Mouse (Mus musculus) limb, embryonic 11.5 days (tissue): ENCODE data around the gene Cyb5b. TPM values are rescaled to one million over a fixed set of nuclear protein-coding genes. Genes with fewer than 3 reads are reported as not detected.

Source experiments
- ATAC-seq: fragments of 200-750 bp; cut with Nextera tagmentation; 2 replicates; pipeline ENCODE4 v1.8.0; 2017; ENCODE audit warnings: low read depth; ENCODE audit not compliant: insufficient number of reproducible peaks, low FRiP score, low TSS enrichment
- DNase-seq: peaks from one replicate; pipeline ENCODE4 v3.0.0-alpha.2; 2015; ENCODE audit warnings: low spot score
- H3K27ac ChIP-seq: fragments of 300-500 bp; sonication (generic); replicated peaks from 2 replicates; pipeline ENCODE4 v1.5.1; 2014; ENCODE audit warnings: low read depth, mild to moderate bottlenecking, low read length
- H3K27me3 ChIP-seq: fragments of 300-500 bp; sonication (generic); 2 replicates; pipeline ENCODE4 v1.6.1; 2014; ENCODE audit warnings: mild to moderate bottlenecking, low read length, mixed read lengths; ENCODE audit not compliant: control insufficient read depth, insufficient read depth
- H3K36me3 ChIP-seq: fragments of 300-500 bp; sonication (generic); 2 replicates; pipeline ENCODE4 v1.6.1; 2014; ENCODE audit warnings: mild to moderate bottlenecking, low read length, moderate library complexity, mixed read lengths; ENCODE audit not compliant: control insufficient read depth, insufficient read depth
- H3K4me1 ChIP-seq: fragments of 300-500 bp; sonication (generic); 2 replicates; pipeline ENCODE4 v1.6.1; 2014; ENCODE audit warnings: low read length, mixed read lengths; ENCODE audit not compliant: control insufficient read depth, insufficient read depth
- H3K4me2 ChIP-seq: fragments of 300-500 bp; sonication (generic); 2 replicates; pipeline ENCODE4 v1.6.1; 2014; ENCODE audit warnings: low read depth, mild to moderate bottlenecking, moderate library complexity; ENCODE audit not compliant: severe bottlenecking
- H3K4me3 ChIP-seq: fragments of 300-500 bp; sonication (generic); 2 replicates; pipeline ENCODE4 v1.5.1; 2014; ENCODE audit warnings: low read depth, low read length
- H3K9ac ChIP-seq: fragments of 300-500 bp; sonication (generic); 2 replicates; pipeline ENCODE4 v1.6.1; 2014; ENCODE audit warnings: mild to moderate bottlenecking, low read length
- H3K9me3 ChIP-seq: fragments of 300-500 bp; sonication (generic); 2 replicates; pipeline ENCODE4 v1.6.1; 2016; ENCODE audit warnings: low read length; ENCODE audit not compliant: control insufficient read depth
- WGBS: fragments of 180-500 bp; shearing (Covaris S2); extraction: QIAGEN DNeasy Blood & Tissue Kit; methylation state at CpG from one replicate; pipeline ENCODE4 v1.1.7; 2014; 5-methylcytosine and 5-hydroxymethylcytosine counted together
- polyA plus RNA-seq: library from polyadenylated mRNA; unstranded; fragments of >200 nt; fragmentation: Nextera tagmentation; extraction: Ambion mirVana; gene quantifications from 2 replicates; pipeline ENCODE4 v1.2.1, GENCODE M21; 2014

Cyb5b gene
- polyA plus RNA-seq, 1 experiment from 2014 or later: 116 TPM

- Histone ChIP-seq H3K27ac (0 out of 2 replicates have a peak overlapping the region, but pooled peaks have one; percentile 8), H3K9me3 (no peaks in the 10 kb centered on the region), H3K4me1 (peaks cover 3% of the 10 kb centered on the region; the same call in 1 of the 2 replicates), H3K27me3 (no peaks in the 10 kb centered on the region), H3K9ac (no peak overlapping the region), H3K4me3 (no peak overlapping the region), H3K36me3 (no peaks in the 10 kb centered on the region), H3K4me2 (no peak overlapping the region)
- 41% methylated on average over 4 of the region's 4 CpGs for WGBS
- DNase-seq (no peak), ATAC-seq (no peak)
Measured at GRCm38 (mm10) chr8:107113209-107113608, 37.2 kb upstream of the Cyb5b start.

GRCm38 (mm10) chr8:107114150-107115007 is 36.1 kb upstream of the Cyb5b start:
- no peaks in the 10 kb centered on the region for H3K27me3 ChIP-seq
- no peak for DNase-seq
- no peak overlapping the region for H3K4me3 ChIP-seq
- H3K9ac ChIP-seq: no peak overlapping the region
- no peak overlapping the region for H3K4me2 ChIP-seq
- WGBS: 44% methylated on average over 19 of the region's 19 CpGs
- no peak overlapping the region; the same call in 1 of the 2 replicates for H3K27ac ChIP-seq
- H3K9me3 ChIP-seq: no peaks in the 10 kb centered on the region
- ATAC-seq: no peak
- H3K36me3 ChIP-seq: no peaks in the 10 kb centered on the region
- peaks cover 6% of the 10 kb centered on the region; the same call in 1 of the 2 replicates for H3K4me1 ChIP-seq

GRCm38 (mm10) chr8:107115008-107115320 is 35.5 kb upstream of the Cyb5b start:
- Histone ChIP-seq H3K36me3 (no peaks in the 10 kb centered on the region), H3K4me3 (no peak overlapping the region), H3K4me2 (no peak overlapping the region), H3K9me3 (no peaks in the 10 kb centered on the region), H3K27ac (no peak overlapping the region), H3K27me3 (no peaks in the 10 kb centered on the region), H3K4me1 (peaks cover 6% of the 10 kb centered on the region; the same call in 1 of the 2 replicates), H3K9ac (no peak overlapping the region)
- DNase-seq: no peak
- no peak for ATAC-seq
- 60% methylated on average over 10 of the region's 10 CpGs for WGBS

- Histone ChIP-seq H3K4me3 (no peak overlapping the region), H3K27me3 (no peaks in the 10 kb centered on the region), H3K4me2 (no peak overlapping the region), H3K27ac (no peak overlapping the region), H3K36me3 (no peaks in the 10 kb centered on the region), H3K9ac (no peak overlapping the region), H3K9me3 (no peaks in the 10 kb centered on the region), H3K4me1 (peaks cover 6% of the 10 kb centered on the region; the same call in 1 of the 2 replicates)
- WGBS: 21% methylated on average over 11 of the region's 11 CpGs
- ATAC-seq: no peak
- DNase-seq: peak; percentile 83
Measured at GRCm38 (mm10) chr8:107116023-107116422, 34.4 kb upstream of the Cyb5b start.

- no peak for ATAC-seq
- H3K9me3 ChIP-seq: no peaks in the 10 kb centered on the region
Measured at GRCm38 (mm10) chr8:107117019-107117418, 33.4 kb upstream of the Cyb5b start.

GRCm38 (mm10) chr8:107118803-107119233 is 31.6 kb upstream of the Cyb5b start:
- no peak for ATAC-seq
- 30% methylated on average over 7 of the region's 7 CpGs for WGBS

More at GRCm38 (mm10) chr8:107117019-107117418, 33.4 kb upstream of the Cyb5b start:
- H3K9ac ChIP-seq: no peak overlapping the region
- peaks cover 6% of the 10 kb centered on the region; the same call in 1 of the 2 replicates for H3K4me1 ChIP-seq
- 48% methylated on average over 2 of the region's 2 CpGs for WGBS
- H3K4me2 ChIP-seq: no peak overlapping the region
- H3K36me3 ChIP-seq: no peaks in the 10 kb centered on the region
- H3K27ac ChIP-seq: no peak overlapping the region
- no peak overlapping the region for H3K4me3 ChIP-seq
- H3K27me3 ChIP-seq: no peaks in the 10 kb centered on the region
- no peak for DNase-seq

GRCm38 (mm10) chr8:107119412-107119811 is 31.0 kb upstream of the Cyb5b start:
- Histone ChIP-seq H3K36me3 (no peaks in the 10 kb centered on the region), H3K4me3 (no peak overlapping the region), H3K9me3 (no peaks in the 10 kb centered on the region), H3K9ac (no peak overlapping the region), H3K27ac (no peak overlapping the region), H3K4me2 (no peak overlapping the region), H3K4me1 (0 out of 2 replicates have a peak, but pooled peaks cover 6% of the 10 kb centered on the region), H3K27me3 (no peaks in the 10 kb centered on the region)
- 73% methylated on average over 9 of the region's 9 CpGs for WGBS
- no peak for ATAC-seq
- no peak for DNase-seq

More at GRCm38 (mm10) chr8:107118803-107119233, 31.6 kb upstream of the Cyb5b start:
- Histone ChIP-seq H3K4me2 (no peak overlapping the region), H3K4me3 (no peak overlapping the region), H3K27me3 (no peaks in the 10 kb centered on the region), H3K9me3 (no peaks in the 10 kb centered on the region), H3K36me3 (no peaks in the 10 kb centered on the region), H3K4me1 (0 out of 2 replicates have a peak, but pooled peaks cover 6% of the 10 kb centered on the region), H3K9ac (no peak overlapping the region), H3K27ac (no peak overlapping the region)
- no peak for DNase-seq

- no peak overlapping the region for H3K9ac ChIP-seq
- ATAC-seq: no peak
- H3K36me3 ChIP-seq: no peaks in the 10 kb centered on the region
- H3K4me2 ChIP-seq: no peak overlapping the region
- H3K4me1 ChIP-seq: 0 out of 2 replicates have a peak, but pooled peaks cover 6% of the 10 kb centered on the region
- H3K9me3 ChIP-seq: no peaks in the 10 kb centered on the region
- no peak overlapping the region for H3K27ac ChIP-seq
- no peak for DNase-seq
- H3K27me3 ChIP-seq: no peaks in the 10 kb centered on the region
- no peak overlapping the region for H3K4me3 ChIP-seq
Measured at GRCm38 (mm10) chr8:107120806-107121205, 29.6 kb upstream of the Cyb5b start.
